Mouse (Mus musculus): Measurements from ENCODE around the gene Syce1l. TPM values are rescaled to one million over a fixed set of nuclear protein-coding genes. Genes with fewer than 3 reads are reported as not detected.

Gene Syce1l
- total RNA-seq, 2 experiments from 2014 or later, result not detected

GRCm38 (mm10) chr8:113672599-113673255 lies 29.7 kb downstream of the Syce1l start:
- ATAC-seq (ENCODE audit: poor library complexity, severe bottlenecking), result no peak

DNA sequence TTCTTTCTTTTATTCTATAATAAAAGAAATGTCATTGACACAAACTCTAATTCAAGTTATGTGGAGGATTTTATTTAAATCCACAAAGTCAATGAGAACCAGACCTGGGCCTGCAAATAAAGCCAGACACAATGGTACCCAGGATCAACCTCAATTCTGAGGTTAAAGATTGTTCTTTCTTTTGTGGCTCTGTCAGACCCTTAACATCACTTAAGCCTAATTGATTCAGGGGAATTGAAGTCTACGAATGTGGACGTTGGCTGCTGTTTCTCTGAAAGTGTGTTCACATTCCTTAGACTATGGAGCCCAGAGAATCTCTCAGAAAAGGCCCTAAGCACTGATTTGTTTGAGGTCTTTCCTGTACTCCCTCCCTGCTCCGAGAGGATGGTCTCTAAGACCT lies 30.3 kb downstream of the Syce1l start:
- ATAC-seq (ENCODE audit: poor library complexity, severe bottlenecking), result no peak

- no peak for ATAC-seq (ENCODE audit: poor library complexity, severe bottlenecking)
These were observed 31.6 kb downstream of the Syce1l start for GRCm38 (mm10) chr8:113674611-113675010.

DNA sequence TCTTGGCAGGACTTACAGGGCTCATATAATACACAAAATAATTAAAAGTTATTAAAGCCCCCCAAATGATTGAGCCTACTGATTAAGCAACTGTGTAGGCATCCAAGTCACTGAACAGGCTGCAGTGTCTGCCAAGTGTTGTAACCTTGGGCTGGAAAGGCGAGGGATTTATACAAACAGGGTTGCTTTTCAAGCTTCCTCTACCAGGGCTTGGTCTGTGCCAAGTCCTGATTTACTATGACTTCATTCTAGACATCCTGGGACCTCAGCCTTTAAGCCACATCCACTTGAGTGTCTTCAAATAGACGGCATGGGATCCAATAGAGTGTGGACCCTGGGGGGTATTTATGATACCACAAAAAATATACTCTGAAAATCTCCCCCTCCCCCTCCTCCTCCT lies 32.3 kb downstream of the Syce1l start:
- ATAC-seq (ENCODE audit: poor library complexity, severe bottlenecking), result no peak

- no peak for ATAC-seq (ENCODE audit: poor library complexity, severe bottlenecking)
These were observed 33.8 kb downstream of the Syce1l start for GRCm38 (mm10) chr8:113676811-113677210.

GRCm38 (mm10) chr8:113679361-113679760 lies 36.3 kb downstream of the Syce1l start:
- peak; percentile 80 for ATAC-seq (ENCODE audit: poor library complexity, severe bottlenecking)

- ATAC-seq (ENCODE audit: poor library complexity, severe bottlenecking), result no peak
These were observed 45.0 kb downstream of the Syce1l start for GRCm38 (mm10) chr8:113687889-113688542.

GRCm38 (mm10) chr8:113688543-113688915 lies 45.5 kb downstream of the Syce1l start:
- no peak for ATAC-seq (ENCODE audit: poor library complexity, severe bottlenecking)

DNA sequence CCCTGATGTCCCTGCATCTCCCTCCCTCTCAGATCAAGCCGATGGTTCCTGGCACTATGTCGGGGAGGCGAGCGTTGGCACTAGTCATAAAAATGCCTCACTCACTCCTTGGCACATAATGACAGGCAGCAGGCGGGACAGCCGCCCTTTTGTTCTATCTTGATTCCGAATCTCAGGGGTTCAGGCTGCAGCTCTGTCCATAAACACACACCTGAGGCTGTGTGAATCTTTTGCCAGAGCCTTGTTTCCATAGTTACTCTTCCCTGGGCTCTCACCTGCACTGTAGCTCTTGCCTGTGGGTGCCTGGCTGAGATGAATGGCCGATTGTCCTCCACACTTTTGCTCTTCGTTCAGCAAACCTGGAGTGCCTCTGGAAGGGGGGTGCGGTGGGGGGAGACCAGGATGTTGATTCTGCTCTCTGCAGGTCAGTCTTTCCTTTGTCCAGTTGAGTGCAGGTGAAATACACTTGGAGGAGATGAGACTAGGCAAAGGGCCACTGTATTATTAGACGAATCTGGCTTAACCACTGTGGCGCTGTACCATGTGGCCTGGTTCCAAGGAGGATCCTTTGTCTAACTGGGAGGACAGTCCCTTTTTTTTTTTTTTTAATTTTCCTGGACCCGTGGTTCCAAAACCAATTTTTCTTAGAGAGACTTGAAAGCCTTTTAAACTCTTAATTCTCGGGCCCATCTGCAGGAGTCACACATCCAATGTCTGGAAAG lies 48.8 kb downstream of the Syce1l start:
- ATAC-seq (ENCODE audit: poor library complexity, severe bottlenecking), result no peak

GRCm38 (mm10) chr8:113704968-113705367 lies 62.0 kb downstream of the Syce1l start:
- ATAC-seq (ENCODE audit: poor library complexity, severe bottlenecking), result no peak

Other genes starting within 250 kb of the Syce1l start
- gene Mon1b, start 7.6 kb upstream of the Syce1l start, total RNA-seq (2015), result 14.9 and 16.4 TPM in 2 replicates
- 19.9 and 22.4 TPM in 2 replicates for gene Mon1b, start 7.6 kb upstream of the Syce1l start, total RNA-seq (2017)
- gene Adamts18, start 205.5 kb downstream of the Syce1l start, total RNA-seq (2015), result not detected in 2 replicates
- gene Adamts18, start 205.5 kb downstream of the Syce1l start, total RNA-seq (2017), result 0.07 TPM in 1 of 2 replicates, not detected in the other